Mouse (Mus musculus) forebrain, embryonic 16.5 days (tissue): ENCODE results near the gene Mslnl. TPM values are rescaled to one million over a fixed set of nuclear protein-coding genes. Genes with fewer than 3 reads are reported as not detected.

Source experiments
- ATAC-seq: fragments of 200-750 bp; cut with Nextera tagmentation; 2 replicates; pipeline ENCODE4 v1.8.0; 2017; ENCODE audit warnings: mild to moderate bottlenecking, moderate library complexity
- H3K27ac ChIP-seq: fragments of 300-500 bp; sonication (generic); 2 replicates; pipeline ENCODE4 v1.5.1; 2014; ENCODE audit warnings: low read length, control low read depth
- H3K27me3 ChIP-seq: fragments of 300-500 bp; sonication (generic); replicated peaks from 2 replicates; pipeline ENCODE4 v1.6.1; 2014; ENCODE audit warnings: low read length; ENCODE audit not compliant: control insufficient read depth, insufficient read depth
- H3K36me3 ChIP-seq: fragments of 300-500 bp; sonication (generic); 2 replicates; pipeline ENCODE4 v1.6.1; 2014; ENCODE audit not compliant: control insufficient read depth, insufficient read depth
- H3K4me1 ChIP-seq: fragments of 300-500 bp; sonication (generic); replicated peaks from 2 replicates; pipeline ENCODE4 v1.6.1; 2014; ENCODE audit warnings: low read length; ENCODE audit not compliant: control insufficient read depth, insufficient read depth
- H3K4me2 ChIP-seq: fragments of 300-500 bp; sonication (generic); 2 replicates; pipeline ENCODE4 v1.6.1; 2014; ENCODE audit warnings: mild to moderate bottlenecking, low read length, control low read depth
- H3K4me3 ChIP-seq: fragments of 300-500 bp; sonication (generic); replicated peaks from 2 replicates; pipeline ENCODE4 v1.5.1; 2014; ENCODE audit warnings: mild to moderate bottlenecking, low read length, control low read depth
- H3K9ac ChIP-seq: fragments of 300-500 bp; sonication (generic); replicated peaks from 2 replicates; pipeline ENCODE4 v1.6.1; 2014; ENCODE audit warnings: low read depth, low read length, control low read depth
- H3K9me3 ChIP-seq: fragments of 300-500 bp; sonication (generic); 2 replicates; pipeline ENCODE4 v1.6.1; 2016; ENCODE audit warnings: low read length; ENCODE audit not compliant: control insufficient read depth
- WGBS: fragments of 180-500 bp; shearing (Covaris S2); extraction: QIAGEN DNeasy Blood & Tissue Kit; methylation state at CpG from one replicate; pipeline ENCODE4 v1.1.7; 2014; 5-methylcytosine and 5-hydroxymethylcytosine counted together
- polyA plus RNA-seq: library from polyadenylated mRNA; unstranded; fragments of >200 nt; fragmentation: Nextera tagmentation; extraction: Ambion mirVana; gene quantifications from 2 replicates; pipeline ENCODE4 v1.2.1, GENCODE M21; 2015

Mslnl gene
- polyA plus RNA-seq, 1 experiment from 2014 or later: not detected

GRCm38 (mm10) chr17:25791320-25791842 lies 55.5 kb downstream of the Mslnl start:
- Histone ChIP-seq H3K36me3 (no peaks in the 10 kb centered on the region), H3K4me1 (peaks cover 40% of the 10 kb centered on the region), H3K9ac (peak overlapping the region; percentile 87), H3K9me3 (no peaks in the 10 kb centered on the region), H3K27me3 (no peaks in the 10 kb centered on the region), H3K27ac (peak overlapping the region; percentile 95), H3K4me2 (peak overlapping the region; percentile 73), H3K4me3 (peak overlapping the region; percentile 80)
- ATAC-seq: peak; percentile 21; the same call in 1 of the 2 replicates
- WGBS: 18% methylated on average over 19 of the region's 19 CpGs

GRCm38 (mm10) chr17:25791843-25792527 lies 56.1 kb downstream of the Mslnl start:
- peak overlapping the region; percentile 95 for H3K27ac ChIP-seq
- H3K4me2 ChIP-seq: peak overlapping the region; percentile 73
- peak; percentile 67 for ATAC-seq
- H3K9ac ChIP-seq: peak overlapping the region; percentile 87
- H3K4me3 ChIP-seq: peak overlapping the region; percentile 80
- no peaks in the 10 kb centered on the region for H3K36me3 ChIP-seq
- H3K4me1 ChIP-seq: peaks cover 46% of the 10 kb centered on the region
- no peaks in the 10 kb centered on the region; the same call in 1 of the 2 replicates for H3K27me3 ChIP-seq
- H3K9me3 ChIP-seq: no peaks in the 10 kb centered on the region
- under 1% methylated on average over 45 of the region's 45 CpGs for WGBS

GRCm38 (mm10) chr17:25792615-25793014 lies 56.8 kb downstream of the Mslnl start, which contains the start of gene Fam173a:
Gene Fam173a (minus strand): TSS chr17:25792901.
- WGBS: 0% methylated on average over 14 of the region's 14 CpGs
- H3K4me1 ChIP-seq: peaks cover 49% of the 10 kb centered on the region
- ATAC-seq: peak; percentile 60

GRCm38 (mm10) chr17:25794197-25794596 lies 58.4 kb downstream of the Mslnl start:
- Histone ChIP-seq H3K4me1 (peaks cover 49% of the 10 kb centered on the region), H3K27me3 (no peaks in the 10 kb centered on the region; the same call in 1 of the 2 replicates), H3K9ac (no peak overlapping the region), H3K36me3 (no peaks in the 10 kb centered on the region), H3K4me3 (no peak overlapping the region), H3K9me3 (no peaks in the 10 kb centered on the region), H3K27ac (no peak overlapping the region), H3K4me2 (no peak overlapping the region; the same call in 1 of the 2 replicates)
- 9% methylated on average over 13 of the region's 13 CpGs for WGBS
- ATAC-seq: no peak

More at GRCm38 (mm10) chr17:25792615-25793014, 56.8 kb downstream of the Mslnl start, which contains the start of gene Fam173a:
- no peaks in the 10 kb centered on the region; the same call in 1 of the 2 replicates for H3K27me3 ChIP-seq
- no peaks in the 10 kb centered on the region for H3K9me3 ChIP-seq
- H3K4me2 ChIP-seq: peak within 1 kb of the TSS; percentile 73
- H3K4me3 ChIP-seq: peak within 1 kb of the TSS; percentile 80
- H3K9ac ChIP-seq: peak within 1 kb of the TSS; percentile 87
- no peaks in the 10 kb centered on the region for H3K36me3 ChIP-seq
- peak within 1 kb of the TSS; percentile 95 for H3K27ac ChIP-seq

GRCm38 (mm10) chr17:25794998-25795397 lies 59.2 kb downstream of the Mslnl start:
- peaks cover 49% of the 10 kb centered on the region for H3K4me1 ChIP-seq
- no peak for ATAC-seq
- H3K4me2 ChIP-seq: peak overlapping the region; percentile 74
- no peaks in the 10 kb centered on the region for H3K36me3 ChIP-seq
- no peaks in the 10 kb centered on the region for H3K9me3 ChIP-seq
- H3K9ac ChIP-seq: no peak overlapping the region
- no peaks in the 10 kb centered on the region; the same call in 1 of the 2 replicates for H3K27me3 ChIP-seq
- H3K4me3 ChIP-seq: no peak overlapping the region
- H3K27ac ChIP-seq: peak overlapping the region; percentile 19; the same call in 1 of the 2 replicates
- WGBS: 46% methylated on average over 17 of the region's 17 CpGs

- Histone ChIP-seq H3K4me2 (peak within 1 kb of the TSS; percentile 74), H3K4me3 (peak within 1 kb of the TSS; percentile 55), H3K36me3 (no peaks in the 10 kb centered on the region), H3K4me1 (peaks cover 46% of the 10 kb centered on the region), H3K9ac (peak within 1 kb of the TSS; percentile 59), H3K27me3 (no peaks in the 10 kb centered on the region; the same call in 1 of the 2 replicates), H3K9me3 (no peaks in the 10 kb centered on the region), H3K27ac (peak within 1 kb of the TSS; percentile 19; the same call in 1 of the 2 replicates)
- WGBS: 13% methylated on average over 6 of the region's 6 CpGs
- no peak for ATAC-seq
Measured at GRCm38 (mm10) chr17:25795609-25796092, 59.8 kb downstream of the Mslnl start, which contains the start of gene AC134908.4. Gene AC134908.4 (minus strand): TSS chr17:25795659.

GRCm38 (mm10) chr17:25796211-25796771 lies 60.4 kb downstream of the Mslnl start:
- peak overlapping the region; percentile 59 for H3K9ac ChIP-seq

GRCm38 (mm10) chr17:25796951-25797369 lies 61.1 kb downstream of the Mslnl start, which contains the start of gene Metrn:
Gene Metrn (minus strand): TSS chr17:25797136.
- Histone ChIP-seq H3K27ac (no peak within 1 kb of the TSS), H3K4me3 (peak within 1 kb of the TSS; percentile 55), H3K4me2 (peak within 1 kb of the TSS; percentile 74), H3K9ac (peak within 1 kb of the TSS; percentile 59), H3K9me3 (no peaks in the 10 kb centered on the region), H3K4me1 (peaks cover 35% of the 10 kb centered on the region), H3K27me3 (no peaks in the 10 kb centered on the region; the same call in 1 of the 2 replicates), H3K36me3 (no peaks in the 10 kb centered on the region)
- under 1% methylated on average over 35 of the region's 35 CpGs for WGBS
- peak; percentile 56 for ATAC-seq

More at GRCm38 (mm10) chr17:25796211-25796771, 60.4 kb downstream of the Mslnl start:
- Histone ChIP-seq H3K4me3 (peak overlapping the region; percentile 55), H3K9me3 (no peaks in the 10 kb centered on the region), H3K27me3 (no peaks in the 10 kb centered on the region; the same call in 1 of the 2 replicates), H3K4me2 (peak overlapping the region; percentile 74), H3K27ac (no peak overlapping the region), H3K4me1 (peaks cover 39% of the 10 kb centered on the region), H3K36me3 (no peaks in the 10 kb centered on the region)
- no peak for ATAC-seq
- under 1% methylated on average over 37 of the region's 37 CpGs for WGBS
